Mouse (Mus musculus) kidney, adult 2 months (tissue): Measurements from ENCODE around the gene Abhd8. TPM values are rescaled to one million over a fixed set of nuclear protein-coding genes. Genes with fewer than 3 reads are reported as not detected.

Experiments
- DNase-seq: peaks from one replicate; pipeline ENCODE4 v3.0.0; 2021
- H3K27ac ChIP-seq: fragments of 200-500 bp; 2 replicates; pipeline ENCODE4 v1.5.1; 2012; ENCODE audit warnings: low read depth, low read length, control low read depth, inconsistent platforms; ENCODE audit not compliant: insufficient read depth
- H3K27me3 ChIP-seq: fragments of 200-500 bp; replicated peaks from 2 replicates; pipeline ENCODE4 v1.6.1; 2012; ENCODE audit warnings: mild to moderate bottlenecking, moderate library complexity, low read length, inconsistent platforms; ENCODE audit not compliant: control insufficient read depth, insufficient read depth
- H3K36me3 ChIP-seq: fragments of 200-500 bp; 2 replicates; pipeline ENCODE4 v1.6.1; 2012; ENCODE audit warnings: mild to moderate bottlenecking, moderate library complexity, low read length, inconsistent platforms; ENCODE audit not compliant: control insufficient read depth, insufficient read depth
- H3K4me1 ChIP-seq: fragments of 200-500 bp; 2 replicates; pipeline ENCODE4 v1.6.1; 2011; ENCODE audit warnings: low read length; ENCODE audit not compliant: control insufficient read depth, insufficient read depth
- H3K4me3 ChIP-seq: fragments of 200-500 bp; 2 replicates; pipeline ENCODE4 v1.5.1; 2011; ENCODE audit warnings: mild to moderate bottlenecking, low read depth, low read length, control low read depth; ENCODE audit not compliant: insufficient read depth
- CTCF ChIP-seq: fragments of 200-500 bp; conservative IDR thresholded peaks from 2 replicates; pipeline ENCODE4 v1.5.1; 2011; ENCODE audit warnings: low read depth, mild to moderate bottlenecking, control low read depth, low read length, moderate library complexity, mixed read lengths; ENCODE audit not compliant: insufficient read depth, insufficient read length
- POLR2A ChIP-seq: fragments of 200-500 bp; IDR thresholded peaks from one replicate; pipeline ENCODE4 v1.6.1; 2011; ENCODE audit warnings: low read depth, low read length, control low read depth
- WGBS: fragments of 180-500 bp; shearing (Covaris S2); methylation state at CpG from one replicate; pipeline ENCODE4 v1.1.7; 2018; 5-methylcytosine and 5-hydroxymethylcytosine counted together
- polyA plus RNA-seq: library from polyadenylated mRNA; depleted of rRNA; stranded (reverse); fragments of >200 nt; gene quantifications from 2 replicates; pipeline ENCODE4 v1.2.3, GENCODE M21; 2012

Gene Abhd8
- polyA plus RNA-seq, 1 experiment: 29.8 TPM

- peak within 1 kb of the TSS; percentile 77 for H3K4me3 ChIP-seq
- TF ChIP-seq POLR2A (no peak), CTCF (no peak)
- under 1% methylated on average over 33 of the region's 33 CpGs for WGBS
Observed at GRCm38 (mm10) chr8:71487691-71488445, 24.4 kb upstream of the Abhd8 start, which contains the start of gene Gtpbp3. TSS of gene Gtpbp3 (plus strand) at chr8:71488103.

GRCm38 (mm10) chr8:71486136-71486529, 22.7 kb upstream of the Abhd8 start:
- WGBS: 4% methylated on average over 7 of the region's 7 CpGs
- no peak for DNase-seq
- H3K27ac ChIP-seq: no peak overlapping the region
- H3K27me3 ChIP-seq: no peaks in the 10 kb centered on the region
- no peaks in the 10 kb centered on the region for H3K36me3 ChIP-seq
- H3K4me3 ChIP-seq: peak overlapping the region; percentile 74
- no peak for TF ChIP-seq POLR2A
- TF ChIP-seq CTCF: no peak
- peaks cover 4% of the 10 kb centered on the region; the same call in 1 of the 2 replicates for H3K4me1 ChIP-seq

More at GRCm38 (mm10) chr8:71487691-71488445, 24.4 kb upstream of the Abhd8 start, which contains the start of gene Gtpbp3:
- Histone ChIP-seq H3K4me1 (peaks cover 4% of the 10 kb centered on the region; the same call in 1 of the 2 replicates), H3K27me3 (no peaks in the 10 kb centered on the region), H3K27ac (peak within 1 kb of the TSS; percentile 94), H3K36me3 (no peaks in the 10 kb centered on the region)
- peak; percentile 92 for DNase-seq

GRCm38 (mm10) chr8:71485142-71486135, 22.0 kb upstream of the Abhd8 start, which contains the start of gene Ano8:
TSS of gene Ano8 (minus strand) at chr8:71485963.
- H3K27me3 ChIP-seq: no peaks in the 10 kb centered on the region
- H3K27ac ChIP-seq: peak within 1 kb of the TSS; percentile 19
- WGBS: 6% methylated on average over 57 of the region's 58 CpGs

GRCm38 (mm10) chr8:71484736-71485135, 21.3 kb upstream of the Abhd8 start:
- 95% methylated on average over 19 of the region's 19 CpGs for WGBS
- H3K36me3 ChIP-seq: no peaks in the 10 kb centered on the region
- peaks cover 4% of the 10 kb centered on the region; the same call in 1 of the 2 replicates for H3K4me1 ChIP-seq
- H3K27ac ChIP-seq: no peak overlapping the region
- TF ChIP-seq CTCF (no peak), POLR2A (no peak)
- no peak overlapping the region for H3K4me3 ChIP-seq
- H3K27me3 ChIP-seq: no peaks in the 10 kb centered on the region
- no peak for DNase-seq

More at GRCm38 (mm10) chr8:71485142-71486135, 22.0 kb upstream of the Abhd8 start, which contains the start of gene Ano8:
- Histone ChIP-seq H3K36me3 (no peaks in the 10 kb centered on the region), H3K4me1 (peaks cover 4% of the 10 kb centered on the region; the same call in 1 of the 2 replicates), H3K4me3 (peak within 1 kb of the TSS; percentile 74)
- TF ChIP-seq CTCF (no peak), POLR2A (no peak)
- peak; percentile 90 for DNase-seq

- no peaks in the 10 kb centered on the region for H3K27me3 ChIP-seq
- DNase-seq: peak; percentile 50
- no peaks in the 10 kb centered on the region for H3K36me3 ChIP-seq
- H3K4me1 ChIP-seq: no peaks in the 10 kb centered on the region
- TF ChIP-seq POLR2A: no peak
- no peak for TF ChIP-seq CTCF
- WGBS: 68% methylated on average over 8 of the region's 8 CpGs
- H3K27ac ChIP-seq: no peak overlapping the region
- no peak overlapping the region for H3K4me3 ChIP-seq
Observed at GRCm38 (mm10) chr8:71483932-71484331, 20.5 kb upstream of the Abhd8 start.

GRCm38 (mm10) chr8:71478943-71479342, 15.5 kb upstream of the Abhd8 start:
- 93% methylated on average over 11 of the region's 11 CpGs for WGBS
- H3K4me1 ChIP-seq: peaks cover 2% of the 10 kb centered on the region; the same call in 1 of the 2 replicates
- H3K27ac ChIP-seq: no peak overlapping the region
- DNase-seq: no peak
- H3K4me3 ChIP-seq: no peak overlapping the region
- no peaks in the 10 kb centered on the region for H3K36me3 ChIP-seq
- no peaks in the 10 kb centered on the region for H3K27me3 ChIP-seq
- no peak for TF ChIP-seq POLR2A
- TF ChIP-seq CTCF: no peak
